Mouse (Mus musculus) thymus, postnatal 36 days (tissue): ENCODE results near the gene Fyn.

Source experiments
- DNase-seq, 2 experiments: peaks; one replicate each; pipeline ENCODE4 v3.0.0; 2022; ENCODE audit warnings: mixed read lengths in 2 of 2

The Fyn gene

DNA sequence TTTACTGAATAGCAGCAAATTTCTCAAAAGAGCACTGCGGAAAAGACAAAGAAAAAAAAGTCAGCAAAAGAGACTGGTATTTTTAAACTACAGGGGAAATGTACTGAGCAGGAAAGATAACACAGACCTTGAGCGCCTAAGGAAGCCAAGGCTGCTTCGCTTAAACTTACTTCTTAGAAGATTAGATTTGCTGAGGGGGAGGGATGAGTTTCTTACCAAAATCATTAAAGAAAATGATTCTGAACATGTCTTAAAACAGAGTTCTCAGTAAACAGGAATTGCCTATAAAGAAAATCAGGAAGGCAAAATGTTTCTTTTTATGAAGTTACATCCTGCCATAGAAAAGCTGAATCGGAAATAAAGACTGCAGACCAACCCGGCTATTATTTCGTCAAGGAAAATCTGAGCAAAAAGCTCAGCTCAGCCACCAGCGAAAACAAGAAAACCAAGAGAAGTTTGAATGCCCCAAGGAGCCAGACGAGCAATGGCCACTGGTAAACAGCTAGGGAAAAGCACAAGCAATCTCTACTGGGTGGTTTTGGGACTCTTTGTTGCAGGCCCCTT lies at the start of gene Fyn:
Fyn (plus strand) TSS at position 284 of the 564 bp plus-strand sequence.
- no peak for DNase-seq

DNA sequence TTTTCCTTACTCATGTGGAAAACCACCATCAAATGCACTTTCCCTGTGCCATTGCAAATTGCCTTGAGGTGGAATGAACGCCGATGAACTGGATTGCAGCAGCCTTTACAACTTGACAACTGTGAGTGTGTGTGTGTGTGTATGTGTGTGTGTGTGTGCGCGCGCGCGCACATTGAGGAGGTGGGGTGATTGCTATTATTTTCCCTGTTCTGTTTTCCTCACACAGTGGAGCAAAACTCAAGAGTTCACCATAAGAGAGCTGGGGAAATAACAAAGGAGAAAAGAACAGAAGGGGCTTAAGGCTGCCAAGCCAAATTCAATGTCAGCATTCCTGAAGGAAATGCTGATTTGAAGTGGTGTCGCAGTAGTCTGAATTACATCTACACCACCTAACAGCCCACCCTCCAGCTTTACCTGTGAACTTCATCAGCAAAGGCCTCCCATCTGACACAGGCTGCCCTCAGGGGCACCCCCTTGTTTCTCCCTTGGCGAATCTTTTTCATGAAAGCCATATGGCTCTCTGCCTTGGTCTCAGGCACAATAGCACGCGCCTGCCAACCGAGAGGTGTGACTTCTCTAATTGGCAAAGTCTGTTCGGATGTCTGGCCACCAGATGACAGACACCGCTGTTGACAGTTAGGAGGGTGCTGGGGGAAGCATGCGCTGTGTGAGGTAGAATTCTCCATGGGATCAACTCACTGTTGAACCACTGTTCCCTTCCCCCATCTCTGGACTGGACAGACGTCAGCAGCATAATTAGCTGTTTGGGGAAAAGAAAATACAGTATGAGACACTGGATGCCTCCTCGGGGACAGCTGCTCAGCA lies 47.6 kb upstream of the Fyn start:
- DNase-seq: no peak

DNA sequence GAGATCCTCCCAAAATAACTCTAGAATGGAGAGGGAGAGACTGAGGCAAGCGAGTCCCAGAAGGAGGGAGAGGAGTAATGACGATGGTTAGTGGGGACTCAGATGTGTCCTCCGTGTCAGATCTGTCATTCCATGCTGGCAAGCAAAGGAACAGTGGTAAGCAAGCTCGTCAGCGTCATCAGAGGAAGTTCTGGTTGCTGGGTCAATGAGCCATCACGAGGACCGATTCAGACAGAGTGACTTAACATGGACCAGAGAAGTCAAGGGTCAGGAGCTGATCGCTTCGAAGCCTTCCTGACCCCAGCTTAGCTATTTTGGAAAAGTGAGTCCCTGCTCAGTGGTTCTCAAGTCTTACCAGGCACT lies 47.1 kb upstream of the Fyn start:
- no peak for DNase-seq

DNA sequence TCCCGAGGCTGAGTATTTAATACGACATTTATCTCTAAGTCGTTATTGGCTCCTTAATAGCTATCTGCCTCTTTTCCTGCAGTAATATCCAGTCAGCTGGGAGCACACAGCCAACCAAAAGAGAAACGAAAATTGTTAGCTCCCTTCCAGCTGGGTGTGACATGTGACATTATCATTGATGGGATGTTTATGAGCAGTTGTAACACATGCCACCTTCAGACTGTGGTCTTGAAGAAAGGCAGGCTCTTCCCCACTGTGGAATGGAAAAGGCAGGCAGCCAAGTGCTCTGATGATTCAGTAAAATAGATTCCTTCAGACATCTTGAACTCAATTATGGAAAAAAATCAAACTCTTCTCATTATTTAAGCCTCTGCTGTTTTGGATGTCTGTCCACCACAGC lies 46.5 kb upstream of the Fyn start:
- no peak for DNase-seq

DNA sequence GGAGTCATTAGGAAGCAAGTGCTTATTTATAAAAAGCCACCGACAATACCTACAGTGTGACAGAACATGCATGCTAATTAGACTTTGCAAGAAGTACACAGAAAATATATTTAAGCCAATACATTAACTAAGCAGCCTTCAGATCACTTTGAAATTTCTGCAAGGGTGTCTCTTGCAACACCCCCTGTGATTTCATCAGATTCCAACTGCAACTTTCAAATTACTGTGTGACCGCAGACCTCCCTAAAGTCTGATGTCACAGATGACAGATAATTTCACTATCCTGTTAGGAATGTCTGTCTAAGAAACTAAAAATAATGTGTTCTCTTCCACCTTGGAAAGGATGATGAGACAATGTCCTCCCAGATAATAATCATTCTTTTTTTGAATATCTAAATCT lies 44.4 kb upstream of the Fyn start:
- DNase-seq: no peak

DNA sequence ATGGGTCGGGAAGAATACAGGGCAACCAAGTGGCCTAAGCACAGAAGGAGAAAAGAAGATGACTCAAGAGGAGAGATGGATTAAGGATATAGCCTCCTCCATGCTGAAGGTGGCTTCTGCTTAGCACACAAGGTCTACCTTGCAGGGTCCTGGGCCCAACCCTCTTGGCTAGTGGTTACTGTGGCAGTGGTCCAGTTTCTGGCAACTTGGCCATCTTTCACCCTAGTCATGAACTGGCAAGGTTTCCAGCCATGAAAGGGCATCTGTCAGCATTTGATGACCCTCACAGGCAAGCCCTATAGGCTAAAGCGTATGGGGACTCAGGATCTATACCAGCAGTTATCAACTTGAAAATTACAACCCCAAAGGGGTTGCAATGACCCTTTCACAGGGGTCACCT lies 40.0 kb upstream of the Fyn start:
- DNase-seq: no peak

DNA sequence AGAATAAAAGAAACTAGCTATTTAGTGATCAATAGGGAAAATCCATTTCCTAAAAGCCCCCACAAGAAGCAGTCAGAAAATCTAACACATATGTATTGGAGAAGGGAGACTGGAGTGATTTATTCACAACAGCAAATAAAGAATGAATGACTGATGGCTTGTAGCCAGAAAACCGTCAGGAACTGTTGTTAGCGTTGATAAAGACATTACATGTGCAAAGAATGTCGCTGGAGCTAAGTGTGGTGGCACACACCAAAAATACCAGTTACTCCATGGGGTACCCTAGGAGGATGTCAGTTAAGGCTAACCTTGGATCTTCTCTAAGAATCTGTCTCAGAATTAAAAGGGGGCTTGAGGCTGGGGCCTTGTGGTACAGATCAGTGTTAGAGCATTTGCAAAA lies 34.3 kb upstream of the Fyn start:
- DNase-seq: no peak

DNA sequence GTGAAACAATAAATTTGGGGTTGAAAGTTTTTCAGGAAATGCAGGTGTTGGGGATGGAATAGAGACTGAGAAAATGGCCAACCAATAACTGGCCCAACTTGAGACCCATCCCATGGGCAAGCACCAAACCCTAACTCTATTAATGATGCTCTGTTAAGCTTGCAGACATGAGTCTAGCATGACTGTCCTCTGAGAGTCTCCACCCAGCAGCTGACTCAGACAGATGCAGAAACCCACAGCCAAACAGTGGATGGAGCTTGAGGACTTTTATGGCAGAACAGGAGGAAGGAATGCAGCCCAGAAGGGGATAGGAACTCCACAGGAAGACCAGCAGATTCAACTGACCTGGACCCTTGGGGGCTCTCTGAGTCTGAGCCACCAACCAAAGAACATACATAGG lies 32.8 kb upstream of the Fyn start:
- no peak for DNase-seq

DNA sequence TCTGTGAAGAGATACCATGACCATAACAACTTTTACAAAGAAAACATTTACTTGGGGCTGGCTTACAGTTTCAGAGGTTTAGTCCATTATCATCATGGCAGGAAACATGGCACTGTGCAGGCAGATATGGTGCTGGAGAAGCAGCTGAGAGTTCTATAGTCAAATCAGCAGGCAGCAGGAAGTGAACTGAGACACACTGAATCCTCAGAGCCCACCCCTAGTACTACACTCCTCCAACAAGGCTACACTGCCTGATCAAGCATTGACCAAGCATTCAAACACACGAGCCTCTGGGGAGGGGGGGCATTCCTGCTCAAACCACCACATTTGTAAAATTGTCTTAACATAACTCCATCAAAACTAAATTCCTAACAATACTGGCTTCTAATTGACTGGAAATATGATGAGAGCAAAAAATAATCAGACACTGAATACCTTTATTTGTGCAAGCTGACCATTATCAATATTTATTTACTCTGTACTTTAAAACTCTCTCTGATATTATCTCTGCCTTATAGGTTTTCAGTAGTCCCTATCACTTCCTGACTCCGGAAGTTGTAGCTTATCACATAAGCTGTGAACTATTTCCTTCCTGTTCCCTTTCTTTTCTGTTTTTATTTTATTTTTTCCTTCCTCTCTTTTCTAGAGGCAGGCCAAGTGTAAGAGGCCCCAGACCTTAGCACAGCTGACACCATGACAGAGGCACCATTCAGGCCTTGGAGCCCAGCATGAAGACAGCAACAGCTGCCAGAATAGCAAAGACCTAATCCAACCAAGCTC lies 29.3 kb upstream of the Fyn start:
- peak; percentile 9 to 21 for DNase-seq

DNA sequence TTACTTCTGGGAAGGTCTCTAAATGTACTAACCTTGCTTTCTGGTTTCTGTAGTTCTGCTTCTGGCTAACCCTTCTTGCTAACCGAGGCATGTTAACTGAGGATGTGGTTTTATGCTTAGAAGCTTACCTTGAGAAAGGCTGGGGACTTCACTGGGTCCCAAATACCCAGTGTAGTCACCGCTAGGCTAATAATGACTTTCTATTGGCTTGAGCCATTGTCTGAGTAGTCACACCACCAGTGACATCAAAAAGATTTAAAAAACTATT lies 28.8 kb upstream of the Fyn start:
- DNase-seq: no peak

DNA sequence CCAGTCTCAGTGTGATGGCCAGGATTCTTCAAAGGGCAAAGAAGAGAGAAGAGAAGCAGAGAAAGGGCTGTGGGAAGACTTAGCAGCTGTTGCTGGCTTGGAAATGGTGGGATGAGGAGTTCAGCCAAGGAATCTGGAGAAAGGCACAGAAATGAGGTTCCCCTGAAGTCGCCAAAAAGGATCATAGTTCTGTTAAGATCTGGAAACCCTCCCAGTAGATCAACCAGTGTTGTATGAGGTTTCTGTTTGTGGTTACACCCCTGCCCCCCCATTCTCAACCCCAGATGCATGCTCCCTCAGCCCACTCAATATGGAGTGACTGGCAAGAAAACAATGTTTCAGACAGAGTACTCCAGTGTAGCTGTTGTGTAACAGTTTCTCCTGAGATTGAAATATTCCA lies 25.1 kb upstream of the Fyn start:
- DNase-seq: no peak

DNA sequence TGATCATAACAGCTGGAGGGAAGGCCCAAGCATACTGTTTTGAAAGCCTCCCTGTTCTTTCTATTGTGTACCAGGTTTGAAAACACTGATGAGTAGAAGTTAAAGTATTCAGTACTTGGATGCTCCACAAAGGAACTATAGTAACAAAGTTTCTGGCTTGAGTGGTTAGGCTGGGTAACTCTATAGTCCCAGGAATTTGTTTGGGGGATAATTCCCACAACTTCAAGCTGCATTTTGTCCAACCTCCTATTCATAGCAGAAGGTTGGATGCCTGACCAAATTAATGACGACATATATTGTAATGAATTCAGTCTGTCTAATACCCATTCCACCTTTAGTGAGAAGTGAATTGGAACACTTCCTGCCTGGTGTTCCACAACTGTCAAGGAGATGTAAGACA lies 22.7 kb upstream of the Fyn start:
- DNase-seq: no peak

DNA sequence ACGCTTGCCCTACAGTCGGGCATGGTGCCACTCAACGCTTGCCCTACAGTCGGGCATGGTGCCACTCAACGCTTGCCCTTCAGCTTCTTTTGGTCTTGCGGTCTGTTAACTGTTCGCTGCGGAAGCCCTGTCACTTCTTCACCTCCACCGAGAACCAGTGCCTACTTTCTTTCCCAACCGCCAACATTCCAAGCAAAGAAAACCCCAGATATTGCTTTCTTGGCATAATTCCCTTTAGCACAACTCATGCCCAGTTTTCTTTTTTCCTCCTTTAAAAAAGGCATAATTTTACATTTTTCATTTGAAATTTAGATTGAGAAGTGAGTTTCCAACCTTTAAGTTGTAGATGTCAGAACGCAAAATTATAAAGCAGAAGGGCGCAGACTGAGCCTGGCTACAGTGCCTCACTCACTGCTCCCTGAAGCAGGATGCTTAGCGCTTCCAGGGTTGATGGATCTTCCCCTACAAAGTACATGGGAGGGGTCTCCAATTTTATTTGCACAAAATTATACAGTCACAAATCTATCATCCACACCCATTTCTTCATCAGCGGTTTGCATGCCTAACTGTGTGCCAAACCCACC lies 18.8 kb upstream of the Fyn start:
- DNase-seq: no peak

DNA sequence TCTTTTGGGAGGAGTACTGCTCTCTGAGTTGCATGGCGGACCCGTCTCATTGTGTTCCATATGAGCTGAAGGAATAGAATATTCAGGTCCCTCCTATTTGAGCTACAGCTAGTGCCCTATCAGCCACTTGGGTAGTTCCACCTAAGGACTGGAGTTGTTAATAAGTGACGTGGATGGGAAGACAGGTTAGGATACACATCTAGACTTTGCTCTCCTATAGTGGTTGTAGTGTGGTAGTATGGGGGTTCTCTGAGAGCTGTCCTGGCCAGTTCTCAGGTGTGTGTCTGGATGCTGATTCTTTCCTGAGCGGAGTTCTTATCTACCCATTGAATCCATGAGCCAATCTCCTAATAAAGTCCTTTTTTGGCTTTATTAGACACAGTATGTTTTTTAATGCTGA lies 4.5 kb upstream of the Fyn start:
- DNase-seq: no peak

DNA sequence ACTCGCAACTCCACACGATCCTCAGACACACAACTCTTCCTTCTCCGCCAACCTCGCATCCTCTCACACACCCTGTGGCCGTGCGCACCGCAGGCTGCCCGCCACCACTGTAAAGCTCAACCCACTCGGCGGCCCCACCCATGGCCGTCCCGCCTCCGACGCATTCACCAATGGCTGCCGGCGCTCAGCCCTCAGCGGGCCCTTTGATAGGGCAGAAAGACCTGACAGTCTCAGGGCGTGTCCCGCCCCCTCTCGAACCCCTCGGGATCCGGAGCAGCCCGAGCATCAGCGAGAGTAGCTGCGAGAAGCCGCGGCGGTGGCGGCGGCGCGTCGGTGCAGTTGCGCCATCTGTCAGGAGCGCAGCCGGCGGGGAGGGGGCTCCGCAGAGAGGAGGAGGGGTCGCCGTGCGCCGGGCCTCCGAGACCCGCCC lies 862 bp downstream of the Fyn start:
- DNase-seq: peak; percentile 96 to 98

DNA sequence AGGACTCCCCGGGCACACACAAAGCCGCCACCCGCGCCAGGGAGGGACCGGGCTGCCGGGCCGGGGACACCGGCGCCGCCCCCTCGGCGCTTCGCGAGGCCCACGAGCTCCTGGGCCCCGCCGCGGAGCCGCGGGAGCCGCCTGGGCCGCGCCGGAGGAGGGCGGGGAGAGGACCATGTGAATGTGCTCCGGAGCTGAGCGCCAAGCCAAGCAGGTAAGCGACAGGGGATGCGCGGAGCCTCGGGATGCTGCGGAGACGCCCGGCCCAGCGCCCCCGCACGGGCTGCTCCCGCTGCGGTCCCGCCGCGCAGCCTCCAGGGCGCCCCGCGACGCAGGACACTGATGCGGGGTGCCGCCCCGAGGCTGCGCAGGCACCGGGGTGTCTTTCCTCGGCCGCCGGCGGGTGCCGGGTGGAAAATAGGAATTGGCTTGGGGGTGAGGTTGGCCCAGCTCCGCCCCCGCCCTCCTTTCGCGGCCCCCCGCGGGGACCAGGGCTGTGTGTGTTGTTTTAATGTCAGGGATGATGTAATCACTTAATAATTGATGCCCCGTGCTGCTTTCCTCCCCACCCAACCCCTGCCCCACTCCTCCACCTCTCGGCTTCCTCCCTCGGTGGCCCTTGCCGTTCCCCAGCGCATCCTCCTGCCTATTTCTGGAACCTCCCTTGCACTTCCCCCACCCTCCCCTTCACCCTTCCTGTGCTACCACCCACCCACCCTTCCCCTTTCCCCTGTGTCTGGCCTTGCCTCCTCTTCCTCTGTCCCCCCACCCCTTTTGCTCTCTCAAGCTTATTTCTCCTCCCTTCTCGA lies 1.5 kb downstream of the Fyn start:
- DNase-seq: peak; percentile 66 to 77

DNA sequence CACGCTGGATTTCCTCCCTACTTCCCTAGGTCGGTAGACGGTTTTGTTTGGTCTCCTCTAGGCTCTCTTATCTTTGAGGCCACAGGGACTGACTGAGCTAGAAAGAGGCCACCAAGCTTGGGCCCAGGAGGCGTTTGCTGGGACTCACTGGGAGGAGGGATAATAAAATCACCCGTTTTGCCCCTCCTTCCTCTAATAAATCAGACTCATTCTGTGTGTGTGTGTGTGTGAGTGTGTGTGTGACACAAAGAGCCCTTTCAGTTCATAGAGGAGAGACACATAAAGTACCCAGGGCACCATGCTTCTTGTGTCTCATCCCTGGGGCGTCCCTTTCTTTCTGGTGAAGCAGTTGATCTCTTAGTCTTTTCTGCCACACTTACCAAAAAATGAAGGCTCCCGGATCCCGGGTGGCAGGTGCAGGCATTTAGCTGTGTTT lies 2.1 kb downstream of the Fyn start:
- DNase-seq: peak; percentile 35 to 49

DNA sequence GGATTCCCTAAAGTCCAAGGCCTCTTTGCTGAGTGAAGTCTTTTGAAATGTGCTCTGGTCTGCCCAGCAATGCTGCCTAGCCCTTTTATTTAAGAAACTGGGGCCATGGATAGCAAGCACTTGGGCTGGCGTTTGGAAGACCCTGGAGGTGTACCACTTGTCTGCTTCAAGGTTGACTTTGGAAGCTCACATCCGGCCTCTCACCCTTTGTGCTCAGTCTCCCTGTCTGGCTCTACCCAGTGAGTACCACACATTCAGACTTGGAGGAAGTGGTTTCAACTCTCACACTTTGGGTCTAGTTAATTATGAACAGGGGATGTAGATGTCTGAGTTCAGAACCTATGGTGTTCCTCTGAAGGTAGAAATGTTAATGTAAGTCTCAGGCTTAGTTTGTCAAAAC lies 2.8 kb downstream of the Fyn start:
- DNase-seq: peak; percentile 61 to 67

DNA sequence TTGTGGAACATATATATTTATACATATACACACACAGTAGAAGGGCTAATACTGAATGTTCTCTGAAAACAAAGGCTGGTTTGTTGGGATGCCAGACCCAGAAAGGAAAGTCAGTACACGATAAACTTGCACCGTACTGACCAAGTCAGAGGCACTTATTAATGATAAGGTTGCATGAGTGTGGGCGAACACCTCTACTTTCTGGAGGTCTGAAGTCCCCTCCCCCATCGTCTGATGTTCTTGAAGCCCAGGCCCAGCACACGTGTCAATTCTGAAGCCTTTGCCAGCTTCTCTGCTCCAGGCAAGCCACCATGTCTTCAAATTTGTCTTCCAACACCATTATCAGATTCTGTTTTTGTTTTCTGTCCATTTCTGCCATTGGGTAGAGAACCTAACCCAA lies 3.3 kb downstream of the Fyn start:
- no peak for DNase-seq

DNA sequence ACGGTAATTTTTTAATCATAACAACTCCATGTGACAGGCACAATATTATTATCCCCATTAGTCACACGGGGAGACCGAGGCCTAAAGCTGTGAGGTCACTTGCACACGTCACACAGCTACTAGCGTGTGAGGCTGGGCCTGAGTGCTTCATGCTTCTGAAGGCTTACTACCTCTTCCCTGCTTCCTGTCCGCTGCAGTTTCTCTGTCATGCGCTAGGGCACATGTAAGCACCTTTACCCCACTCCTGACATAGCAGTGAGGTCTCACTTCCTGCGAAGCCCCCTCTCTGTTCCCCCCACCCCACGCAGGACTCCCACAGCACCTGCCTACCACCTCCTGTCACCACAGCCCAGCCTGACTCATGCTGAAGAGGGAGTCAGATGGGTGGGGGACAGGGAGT lies 8.0 kb downstream of the Fyn start:
- DNase-seq: peak; percentile 30 to 57

DNA sequence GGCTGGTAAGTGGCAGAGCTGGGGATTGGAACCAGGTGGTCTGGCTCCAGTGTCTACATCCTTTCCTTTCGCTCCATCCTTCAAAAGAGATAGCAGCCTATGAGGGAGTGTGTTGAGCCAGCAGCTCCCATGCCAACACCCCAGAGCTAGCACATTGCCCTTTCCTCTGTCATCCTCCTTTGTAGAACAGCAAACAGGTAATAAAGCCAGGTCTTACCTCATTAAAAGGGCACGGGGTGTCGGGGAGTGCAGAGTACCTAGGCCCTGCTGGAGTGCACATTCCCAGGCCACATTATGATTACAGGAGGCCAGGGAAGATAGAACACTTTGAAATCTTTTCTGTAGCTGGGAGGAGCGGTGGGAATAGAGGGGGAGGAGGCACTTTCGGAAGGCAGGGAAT lies 8.6 kb downstream of the Fyn start:
- no peak for DNase-seq

DNA sequence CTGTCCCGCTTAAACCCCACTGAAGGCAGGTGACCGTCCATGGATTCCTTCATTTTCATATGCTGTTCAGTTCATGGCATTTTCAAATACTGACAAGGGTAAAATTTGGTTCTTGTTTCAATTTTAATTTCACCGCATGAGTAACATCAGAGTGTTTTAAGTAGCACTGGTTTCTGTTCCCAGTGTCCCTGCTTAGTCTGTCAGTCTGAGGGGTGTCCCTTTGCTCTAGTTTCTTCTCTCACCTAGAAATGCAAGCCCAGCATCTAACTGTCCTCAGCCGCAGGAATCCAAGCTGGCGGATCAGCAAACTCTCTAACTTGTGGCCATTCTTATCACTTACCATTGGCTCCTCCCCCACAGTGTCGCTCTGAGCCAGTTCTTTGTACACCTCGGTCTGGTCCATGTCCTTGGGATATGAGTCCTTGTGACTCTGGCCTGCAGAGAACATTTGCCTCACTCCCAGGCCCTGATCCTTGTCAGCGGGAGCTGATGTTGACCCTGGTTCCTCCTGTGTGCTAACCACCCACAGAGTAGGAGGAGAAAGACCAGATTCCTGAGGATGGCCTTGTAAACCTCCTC lies 9.5 kb downstream of the Fyn start:
- DNase-seq: no peak

DNA sequence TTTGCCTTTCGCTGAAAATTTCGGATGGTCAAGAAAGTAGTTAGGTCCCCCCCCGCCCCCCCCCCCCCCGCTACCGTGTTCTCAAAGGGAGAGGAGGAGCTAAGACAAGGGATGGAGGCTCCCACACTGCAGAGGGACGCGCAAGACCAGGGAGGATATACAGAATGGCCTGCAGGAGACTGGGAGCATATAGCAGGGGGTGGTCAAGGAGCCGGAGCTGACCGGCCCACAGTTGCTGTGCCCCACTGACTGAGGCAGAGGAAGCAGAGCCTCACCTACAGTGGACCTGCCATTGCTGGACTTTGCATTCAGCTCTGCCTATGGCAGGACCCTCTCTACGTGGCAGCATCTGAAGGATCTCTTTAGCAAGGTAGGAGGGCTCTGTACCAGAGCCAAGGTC lies 10.6 kb downstream of the Fyn start:
- DNase-seq: no peak
